Mouse (Mus musculus): ENCODE measurements around the gene Ceacam15.
"Not testable (repeated sequence)": the region's sequence is repeated elsewhere in the genome, so short reads cannot be mapped to it uniquely, and the experiment has no call there.

The Ceacam15 gene

DNA sequence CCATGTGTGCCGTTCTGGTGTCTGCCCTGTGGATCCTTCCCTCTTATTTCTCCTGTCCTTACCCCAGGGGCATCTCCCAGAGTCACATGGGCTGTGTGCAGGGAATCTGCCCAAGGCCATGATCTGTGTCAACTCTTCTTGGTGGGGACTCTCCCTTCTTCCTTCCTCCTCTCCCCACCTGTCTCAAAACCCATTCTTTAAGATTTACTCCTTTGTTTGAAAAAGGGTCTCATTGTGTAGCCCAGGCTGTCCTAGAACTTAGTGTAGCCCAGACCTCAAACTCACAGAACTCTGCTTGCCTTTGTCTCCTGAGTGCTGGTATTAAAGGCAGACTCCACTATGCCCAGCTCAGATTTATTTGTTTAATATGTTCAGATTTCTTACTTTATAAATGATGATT lies at the start of gene Ceacam15:
Gene Ceacam15 (minus strand): TSS at position 101 of the 400 bp plus-strand sequence.
- no peak for DNase-seq (ENCODE audit: low read depth, low spot score)

DNA sequence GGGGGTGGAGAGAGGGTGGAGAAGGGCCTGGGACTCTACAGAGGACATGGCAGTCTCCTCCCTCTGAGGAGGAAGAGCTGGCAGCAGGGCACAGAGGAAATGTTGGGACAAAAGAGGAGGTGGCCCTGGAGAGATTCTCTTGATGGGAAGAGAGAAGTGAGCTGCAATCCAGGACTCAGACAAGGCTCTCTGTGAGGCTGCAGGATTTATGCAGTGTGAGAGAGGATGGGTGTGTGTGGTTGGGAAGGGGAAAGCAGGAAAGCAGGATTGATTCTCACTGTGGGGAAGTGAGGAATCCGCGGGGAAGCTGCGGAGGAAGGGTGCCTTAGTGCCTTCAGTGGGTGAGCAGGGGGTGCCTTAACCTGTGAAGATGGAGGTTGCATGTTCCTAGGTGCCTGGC lies 47.0 kb upstream of the Ceacam15 start:
- not testable (repeated sequence) for DNase-seq (ENCODE audit: low read depth, low spot score)

DNA sequence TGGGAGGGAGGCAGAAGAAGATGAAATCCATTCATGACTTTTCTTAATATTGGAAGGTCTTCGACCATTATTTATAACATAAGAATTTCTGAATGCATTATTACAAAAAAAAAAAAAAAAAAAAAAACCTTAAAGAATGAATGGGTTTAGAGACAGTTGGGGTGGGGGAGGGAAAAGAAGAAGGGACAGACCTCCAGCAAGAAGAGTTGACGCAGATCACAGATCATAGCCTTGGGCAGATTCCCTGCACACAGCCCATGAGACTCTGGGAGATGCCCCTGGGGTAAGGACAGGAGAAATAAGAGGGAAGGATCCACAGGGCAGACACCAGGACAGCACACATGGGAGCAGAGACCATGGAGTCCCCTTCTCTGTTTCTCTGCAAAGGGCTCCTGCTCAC lies 46.1 kb upstream of the Ceacam15 start, which contains the start of gene Ceacam9:
Gene Ceacam9 (plus strand): TSS at position 301 of the 400 bp plus-strand sequence.
- no peak for DNase-seq (ENCODE audit: low read depth, low spot score)

DNA sequence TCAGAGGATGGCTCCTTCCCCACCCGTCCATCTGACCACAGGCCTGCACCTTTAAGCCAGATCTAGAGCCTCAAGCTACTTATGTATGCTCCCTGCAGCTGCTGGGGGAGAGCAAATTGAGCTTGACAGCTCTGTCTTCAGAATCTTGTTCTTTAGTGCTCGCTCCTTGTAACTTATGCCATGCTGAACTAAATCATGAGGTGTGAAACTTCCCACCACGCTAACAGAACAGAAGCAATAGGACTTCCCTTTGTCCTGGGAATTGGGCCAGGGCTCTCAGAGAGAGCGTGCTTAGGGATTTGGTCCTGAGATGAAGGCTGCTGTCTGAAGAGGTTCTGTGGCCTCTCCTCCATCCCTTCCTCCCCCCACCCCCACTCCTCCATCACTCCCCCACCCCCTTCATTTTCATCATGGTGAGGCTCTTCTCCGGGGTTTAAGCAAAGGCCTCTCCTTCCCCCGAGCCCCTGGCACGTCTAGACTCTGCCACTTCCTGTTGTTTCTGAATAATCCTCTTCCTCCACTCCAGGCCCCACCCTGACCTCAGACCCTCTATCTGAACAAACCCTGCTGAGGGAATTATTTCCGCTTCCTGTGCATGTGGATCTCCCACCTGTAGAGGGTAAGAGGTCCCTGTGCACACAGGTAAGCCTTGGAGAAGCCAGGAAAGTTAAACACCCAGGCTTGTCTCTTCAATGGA lies 41.1 kb upstream of the Ceacam15 start:
- not testable (repeated sequence) for DNase-seq (ENCODE audit: low read depth, low spot score)

DNA sequence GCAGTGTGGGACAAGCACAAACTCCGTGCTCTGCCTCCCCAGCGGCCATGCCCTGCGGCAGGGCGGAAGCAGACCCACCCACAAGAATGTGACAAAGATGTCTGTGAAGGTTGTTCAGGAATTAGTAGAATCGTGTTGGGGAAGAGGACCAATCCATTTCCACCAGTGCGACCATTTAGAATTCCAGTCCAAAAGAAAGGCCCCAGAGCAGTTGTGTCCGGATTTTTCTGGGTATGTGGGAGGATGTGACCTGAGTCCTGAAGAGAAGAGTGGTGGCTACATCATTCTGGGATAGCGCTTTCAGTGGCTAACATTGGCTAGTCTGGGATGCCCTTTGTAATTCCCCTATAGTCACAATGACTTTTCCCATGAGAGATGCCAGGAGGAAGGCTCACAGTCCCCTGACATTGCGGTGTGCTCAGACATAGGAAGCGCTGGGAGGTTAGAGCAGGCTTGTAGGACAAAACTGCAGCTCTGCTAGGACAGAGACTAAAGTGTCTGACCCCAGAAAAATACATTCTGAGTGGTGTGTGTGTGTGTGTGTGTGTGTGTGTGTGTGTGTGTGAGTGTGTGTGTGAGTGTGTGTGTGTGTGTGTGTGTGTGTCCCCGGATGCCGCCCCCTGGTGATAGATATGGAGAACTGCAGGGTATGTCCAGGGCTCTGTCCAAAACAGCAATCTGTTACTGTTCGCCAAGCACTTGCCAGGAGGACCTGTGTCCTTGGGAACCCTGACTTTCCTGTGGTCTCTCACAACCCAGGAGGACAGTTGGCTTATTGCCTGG lies 37.3 kb upstream of the Ceacam15 start:
- DNase-seq (ENCODE audit: low read depth, low spot score) = peak; percentile 90

DNA sequence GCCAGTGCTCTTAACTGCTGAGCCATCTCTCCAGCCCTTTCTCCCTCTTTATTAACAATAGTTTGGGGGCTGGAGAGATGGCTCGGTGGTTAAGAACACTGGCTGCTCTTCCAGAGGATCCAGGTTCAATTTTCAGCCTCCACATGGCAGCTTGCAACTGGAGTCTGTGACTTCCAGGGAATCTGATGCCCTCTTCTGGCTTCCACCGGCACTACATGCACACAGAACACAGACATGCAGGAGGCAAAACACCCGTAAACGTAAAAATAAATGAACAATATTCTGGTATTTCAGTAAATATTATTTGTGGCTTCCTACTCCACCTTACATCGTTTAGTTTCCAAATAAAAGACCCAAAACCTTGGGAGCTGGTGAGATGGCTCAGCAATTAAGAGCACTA lies 35.1 kb upstream of the Ceacam15 start:
- no peak for DNase-seq (ENCODE audit: low read depth, low spot score)

DNA sequence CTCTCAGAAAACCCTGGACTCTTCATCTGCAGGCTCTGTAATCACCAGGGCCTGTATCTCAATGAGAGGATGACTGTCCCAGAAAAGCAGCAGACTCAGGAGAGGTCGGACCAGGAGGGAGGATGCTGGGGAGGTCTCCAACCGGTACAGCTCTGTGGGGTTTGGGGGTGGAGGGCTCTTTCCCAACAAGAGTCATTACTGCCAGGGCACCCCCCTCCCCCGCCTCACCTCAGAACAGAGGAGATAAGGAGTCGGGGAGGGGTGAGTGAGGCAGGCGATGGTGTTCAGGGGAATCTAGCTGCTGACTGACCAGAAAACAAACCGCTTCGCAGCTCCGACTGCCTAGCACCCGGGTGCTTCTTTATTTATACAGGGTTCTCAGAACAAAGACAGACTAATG lies 32.7 kb upstream of the Ceacam15 start:
- no peak for DNase-seq (ENCODE audit: low read depth, low spot score)

DNA sequence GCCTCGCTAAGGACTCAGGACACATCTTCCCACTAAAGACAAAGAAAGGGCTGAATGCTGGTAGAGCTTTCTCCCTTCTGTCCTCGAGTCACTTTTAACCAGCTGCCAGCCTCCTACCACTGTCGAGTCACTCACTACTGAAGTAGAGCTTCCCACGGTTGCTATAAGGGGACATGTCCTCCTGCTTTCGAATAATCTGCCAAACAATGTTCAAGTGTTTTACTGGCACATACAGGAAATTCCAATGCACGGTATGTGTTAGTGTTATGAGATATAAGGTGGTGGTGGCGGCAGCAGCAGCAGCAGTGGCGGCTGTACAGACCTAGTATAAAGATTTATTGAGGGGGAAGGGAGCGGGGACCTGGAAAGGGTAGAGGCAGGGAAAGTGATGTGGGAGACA lies 30.9 kb upstream of the Ceacam15 start:
- no peak for DNase-seq (ENCODE audit: low read depth, low spot score)

DNA sequence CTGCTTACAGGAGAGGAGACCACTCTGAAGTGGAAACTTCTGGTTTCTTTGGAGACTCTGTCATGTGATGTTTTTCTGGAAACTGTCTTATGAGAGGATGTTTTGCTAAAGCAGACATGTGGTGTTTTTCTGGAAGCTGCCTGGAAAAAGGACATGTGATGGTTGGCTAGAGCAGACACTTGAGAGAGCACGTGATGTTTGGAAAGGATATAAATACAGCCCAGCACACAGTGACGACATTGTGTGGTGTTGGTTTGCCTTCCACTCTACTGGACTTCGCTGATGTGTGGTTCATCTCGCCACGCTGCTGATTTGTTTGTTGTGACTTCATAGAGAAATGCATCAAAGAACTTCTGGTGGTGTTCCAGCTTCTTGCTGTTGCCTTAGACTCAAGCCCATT lies 25.1 kb upstream of the Ceacam15 start:
- no peak for DNase-seq (ENCODE audit: low read depth, low spot score)

DNA sequence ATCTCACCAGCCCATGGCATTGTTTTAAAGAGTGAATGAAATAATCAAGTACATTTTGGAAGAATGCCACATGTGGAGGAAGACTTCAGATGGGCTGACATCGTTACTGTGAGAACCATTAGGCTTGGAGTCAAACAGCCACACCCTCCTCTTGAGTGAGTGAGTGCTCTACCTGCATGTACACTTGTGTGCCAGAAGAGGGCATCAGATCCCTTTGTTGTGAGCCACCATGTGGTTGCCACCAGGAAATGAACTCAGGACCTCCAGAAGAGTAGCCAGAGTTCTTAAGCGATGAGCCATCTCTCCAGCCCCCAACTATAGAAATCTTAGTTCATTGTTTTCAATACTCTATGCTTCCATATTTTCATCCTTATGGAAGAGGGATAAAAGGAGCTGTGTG lies 23.5 kb upstream of the Ceacam15 start:
- peak; percentile 84 for DNase-seq (ENCODE audit: low read depth, low spot score)

DNA sequence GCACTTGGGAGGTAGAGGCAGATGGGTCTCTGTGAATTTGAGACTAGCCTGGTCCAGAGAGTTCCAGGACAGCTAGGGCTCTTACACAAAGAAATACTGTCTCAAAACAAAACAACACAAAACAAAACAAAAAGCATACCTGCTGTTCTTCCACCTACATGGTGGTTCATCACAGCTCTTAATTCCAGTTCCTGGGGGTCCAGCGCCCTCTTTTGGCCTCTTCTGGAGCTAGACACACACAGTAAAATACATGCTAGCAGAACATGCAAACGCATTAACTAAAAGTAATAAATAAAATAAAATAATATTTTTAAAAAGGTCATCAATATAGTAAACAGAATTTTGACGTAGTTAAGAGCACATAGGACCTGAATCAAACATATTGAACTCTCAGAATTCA lies 19.5 kb upstream of the Ceacam15 start:
- DNase-seq (ENCODE audit: low read depth, low spot score) = peak; percentile 51

DNA sequence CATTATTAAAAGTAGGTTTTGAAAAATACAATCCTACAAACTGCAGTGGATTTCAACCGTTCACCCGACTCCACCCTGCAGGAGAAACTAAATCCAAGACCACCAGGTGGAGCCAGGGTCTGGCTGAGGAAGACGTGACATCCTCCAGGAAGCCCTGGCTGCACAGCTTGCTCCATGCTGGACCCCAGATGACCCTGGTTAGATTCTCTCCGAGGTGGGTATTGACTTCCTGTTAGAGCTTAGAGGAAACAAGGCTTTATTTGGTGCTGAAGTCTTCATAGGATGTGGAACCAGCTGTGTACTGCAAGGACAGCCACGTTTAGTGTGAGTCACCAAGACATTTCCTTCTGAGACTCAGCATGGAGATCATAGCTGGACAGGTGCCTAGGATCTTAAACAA lies 13.7 kb upstream of the Ceacam15 start:
- DNase-seq (ENCODE audit: low read depth, low spot score) = no peak

DNA sequence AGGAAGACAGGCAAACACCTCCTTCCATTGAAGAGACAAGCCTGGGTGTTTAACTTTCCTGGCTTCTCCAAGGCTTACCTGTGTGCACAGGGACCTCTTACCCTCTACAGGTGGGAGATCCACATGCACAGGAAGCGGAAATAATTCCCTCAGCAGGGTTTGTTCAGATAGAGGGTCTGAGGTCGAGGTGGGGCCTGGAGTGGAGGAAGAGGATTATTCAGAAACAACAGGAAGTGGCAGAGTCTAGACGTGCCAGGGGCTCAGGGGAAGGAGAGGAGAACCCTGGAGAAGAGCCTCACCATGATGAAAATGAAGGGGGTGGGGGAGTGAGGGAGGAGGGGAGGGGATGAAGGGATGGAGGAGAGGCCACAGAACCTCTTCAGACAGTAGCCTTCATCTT lies 4.7 kb upstream of the Ceacam15 start:
- not testable (repeated sequence) for DNase-seq (ENCODE audit: low read depth, low spot score)

DNA sequence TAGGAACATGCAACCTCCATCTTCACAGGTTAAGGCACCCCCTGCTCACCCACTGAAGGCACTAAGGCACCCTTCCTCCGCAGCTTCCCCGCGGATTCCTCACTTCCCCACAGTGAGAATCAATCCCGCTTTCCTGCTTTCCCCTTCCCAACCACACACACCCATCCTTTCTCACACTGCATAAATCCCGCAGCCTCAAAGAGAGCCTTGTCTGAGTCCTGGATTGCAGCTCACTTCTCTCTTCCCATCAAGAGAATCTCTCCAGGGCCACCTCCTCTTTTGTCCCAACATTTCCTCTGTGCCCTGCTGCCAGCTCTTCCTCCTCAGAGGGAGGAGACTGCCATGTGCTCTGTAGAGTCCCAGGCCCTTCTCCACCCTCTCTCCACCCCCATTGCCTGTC lies 806 bp downstream of the Ceacam15 start:
- DNase-seq (ENCODE audit: low read depth, low spot score) = not testable (repeated sequence)

DNA sequence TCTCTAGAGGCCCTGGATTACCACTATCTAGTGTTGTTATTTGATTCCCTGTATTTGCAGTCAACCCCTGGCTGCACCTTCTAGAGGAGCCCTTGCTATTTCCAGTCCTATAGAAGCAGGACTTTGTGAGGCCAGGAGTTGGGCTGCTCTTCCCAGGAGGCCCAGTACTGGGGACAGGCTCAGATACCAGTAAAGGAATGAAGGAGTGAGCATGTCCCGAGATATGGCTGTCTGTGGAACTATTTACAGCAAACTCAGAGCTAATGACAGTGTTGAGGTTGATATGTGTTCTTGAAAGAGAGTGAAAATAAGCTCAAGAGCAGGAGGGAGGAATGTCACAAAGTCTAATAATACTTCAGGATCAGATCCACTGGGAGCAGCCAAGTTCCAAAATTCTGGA lies 1.7 kb downstream of the Ceacam15 start:
- no peak for DNase-seq (ENCODE audit: low read depth, low spot score)

DNA sequence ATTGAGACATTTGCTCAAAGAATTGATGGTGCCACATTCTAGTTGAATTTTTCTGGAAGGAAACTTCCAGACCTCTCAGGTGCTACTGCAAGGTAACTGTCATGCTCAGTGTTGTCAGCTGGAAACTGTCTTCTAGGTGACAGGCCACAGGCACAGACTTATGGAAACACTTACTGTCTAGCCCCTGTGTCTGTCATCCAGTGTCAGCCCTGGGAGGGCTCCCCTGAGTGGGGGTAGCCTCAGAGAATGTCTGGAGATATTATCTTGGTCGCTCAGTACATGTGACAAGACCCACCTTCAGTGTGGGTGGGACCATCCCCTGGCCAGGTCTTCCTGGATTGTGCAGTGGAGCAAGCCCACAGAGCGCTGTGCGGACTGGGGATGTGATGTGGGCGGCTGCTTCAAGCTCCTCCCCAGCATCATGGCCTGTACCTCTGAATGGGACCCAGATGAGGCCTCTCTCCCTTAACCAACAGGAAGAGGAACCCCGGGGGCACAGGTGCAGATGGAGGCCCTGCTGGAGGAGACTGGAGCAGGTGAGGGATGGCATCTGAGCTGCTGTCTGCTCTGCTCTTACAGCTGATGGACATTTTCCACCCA lies 7.1 kb downstream of the Ceacam15 start:
- DNase-seq (ENCODE audit: low read depth, low spot score) = not testable (repeated sequence)

DNA sequence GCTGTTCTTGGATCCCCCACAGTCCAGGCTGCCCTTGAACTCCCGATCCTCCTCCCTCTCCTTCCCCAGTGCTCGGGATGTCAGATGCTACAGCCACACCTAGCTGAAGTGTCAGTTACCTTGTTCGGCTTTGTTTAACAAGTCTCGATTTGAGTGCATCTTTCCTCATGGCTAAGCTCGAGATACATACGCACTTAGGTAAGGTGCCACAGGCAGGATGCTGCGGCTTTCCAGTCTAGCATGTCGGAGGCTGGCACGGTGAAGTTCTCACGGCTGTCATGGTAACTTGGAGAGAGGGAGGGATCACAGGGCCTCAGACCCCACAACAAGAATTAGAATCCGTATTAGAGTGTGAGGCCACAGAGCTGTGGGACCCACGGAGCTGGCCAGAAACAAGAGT lies 31.2 kb downstream of the Ceacam15 start:
- DNase-seq (ENCODE audit: low read depth, low spot score) = no peak

DNA sequence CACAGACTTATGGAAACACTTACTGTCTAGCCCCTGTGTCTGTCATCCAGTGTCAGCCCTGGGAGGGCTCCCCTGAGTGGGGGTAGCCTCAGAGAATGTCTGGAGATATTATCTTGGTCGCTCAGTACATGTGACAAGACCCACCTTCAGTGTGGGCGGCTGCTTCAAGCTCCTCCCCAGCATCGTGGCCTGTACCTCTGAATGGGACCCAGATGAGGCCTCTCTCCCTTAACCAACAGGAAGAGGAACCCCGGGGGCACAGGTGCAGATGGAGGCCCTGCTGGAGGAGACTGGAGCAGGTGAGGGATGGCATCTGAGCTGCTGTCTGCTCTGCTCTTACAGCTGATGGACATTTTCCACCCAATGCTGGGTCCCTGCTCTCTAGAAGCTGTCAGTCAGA lies 32.4 kb downstream of the Ceacam15 start:
- DNase-seq (ENCODE audit: low read depth, low spot score) = not testable (repeated sequence)

DNA sequence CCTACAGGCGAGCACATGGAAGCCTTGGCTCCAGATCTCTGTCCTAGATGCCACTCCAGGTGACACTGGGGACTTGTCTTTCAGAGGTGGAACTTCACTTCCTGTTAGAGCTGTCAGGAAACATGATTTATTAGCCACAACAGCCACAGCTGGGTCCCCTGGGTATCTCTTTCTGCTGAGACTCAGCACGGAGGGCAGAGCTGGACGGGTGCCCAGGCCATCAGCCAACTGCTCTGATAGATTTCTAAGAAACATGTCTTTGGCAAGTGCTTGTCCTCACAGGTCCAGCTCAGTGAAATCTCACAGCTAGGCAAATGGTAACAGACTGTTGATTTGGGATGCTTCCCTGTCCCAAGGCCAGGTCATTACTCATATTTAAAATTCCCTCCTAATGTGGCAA lies 36.5 kb downstream of the Ceacam15 start:
- DNase-seq (ENCODE audit: low read depth, low spot score) = no peak

DNA sequence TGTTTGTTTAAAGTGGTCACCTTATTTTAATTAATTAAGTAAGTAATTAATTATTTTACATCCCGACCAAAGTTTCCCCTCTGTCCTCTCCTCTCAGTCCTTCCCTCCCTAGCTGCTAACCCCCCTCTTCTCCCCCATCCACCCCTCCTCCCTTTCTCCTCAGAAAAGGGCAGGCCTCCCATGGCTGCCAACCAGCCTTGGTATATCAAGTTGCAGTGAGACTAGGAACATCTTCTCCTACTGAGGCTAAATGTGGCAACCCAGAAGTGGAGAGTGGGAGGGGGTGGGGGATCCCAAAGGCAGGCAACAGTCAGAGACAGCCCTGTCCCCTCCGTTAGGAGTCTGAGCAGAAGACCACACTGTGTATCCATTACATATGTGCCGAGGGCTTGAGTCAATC lies 40.4 kb downstream of the Ceacam15 start:
- no peak for DNase-seq (ENCODE audit: low read depth, low spot score)

DNA sequence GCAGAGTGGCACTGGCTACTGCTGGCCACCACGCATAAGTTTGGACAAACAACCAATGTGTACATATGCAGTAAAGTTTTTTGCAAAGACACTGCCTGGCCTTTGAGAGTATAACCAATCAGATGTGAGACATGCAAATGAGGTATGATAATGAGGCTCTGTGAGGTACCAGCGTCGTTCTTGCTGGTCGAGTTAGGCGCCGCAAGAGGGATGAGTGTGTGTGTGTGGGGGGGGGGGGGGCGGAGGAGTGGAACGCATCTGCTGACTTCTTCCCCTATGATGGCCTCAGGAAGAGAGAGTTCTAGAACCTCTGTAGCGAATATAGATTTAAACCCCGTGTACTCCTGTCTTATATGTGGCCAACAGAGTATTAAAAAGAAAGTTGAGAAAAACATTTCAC lies 41.6 kb downstream of the Ceacam15 start:
- DNase-seq (ENCODE audit: low read depth, low spot score) = not testable (repeated sequence)

DNA sequence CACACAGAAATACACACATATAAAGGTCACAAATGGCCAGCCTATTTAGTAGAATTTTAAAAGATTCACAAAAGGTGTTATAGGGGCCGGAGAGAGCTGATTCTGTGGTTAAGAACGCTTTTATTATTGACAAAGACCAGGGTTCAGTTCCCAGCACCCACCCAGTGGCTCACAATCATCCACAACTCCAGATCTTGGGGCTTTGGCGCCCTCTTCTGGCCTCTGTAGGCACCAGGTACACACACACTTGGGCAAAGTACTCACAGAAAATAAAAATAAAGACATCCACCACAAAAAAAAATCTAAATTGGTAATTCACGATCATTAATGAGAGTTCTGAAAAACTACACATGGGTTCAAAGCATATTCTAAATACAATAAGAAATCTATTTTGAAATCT lies 43.6 kb downstream of the Ceacam15 start:
- peak; percentile 43 for DNase-seq (ENCODE audit: low read depth, low spot score)

DNA sequence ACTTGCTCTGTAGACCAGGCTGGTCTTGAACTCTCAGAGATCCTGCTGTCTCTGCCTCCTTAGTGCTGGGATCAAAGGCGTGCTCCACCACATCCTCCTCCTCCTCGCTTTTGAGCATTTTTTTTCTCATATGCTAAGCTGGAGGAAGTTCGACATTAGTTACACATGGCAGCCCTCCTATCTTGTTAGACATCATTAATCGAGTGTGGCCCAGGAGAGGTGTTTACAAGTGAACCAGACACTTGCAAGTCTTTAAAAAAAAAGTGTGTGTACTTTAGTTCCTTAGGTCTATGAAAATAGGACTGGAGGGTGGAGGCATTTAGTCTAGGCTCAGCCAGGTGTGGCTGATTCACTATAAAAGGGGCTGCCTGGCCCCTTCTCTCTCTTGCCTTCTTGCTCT lies 44.5 kb downstream of the Ceacam15 start:
- no peak for DNase-seq (ENCODE audit: low read depth, low spot score)

Measured in ZHBTc4 (cell line).